Mouse (Mus musculus): ENCODE measurements around the gene Osgepl1. TPM values are rescaled to one million over a fixed set of nuclear protein-coding genes. Genes with fewer than 3 reads are reported as not detected.
"Not testable (repeated sequence)": the region's sequence is repeated elsewhere in the genome, so short reads cannot be mapped to it uniquely, and the experiment has no call there.

Gene Osgepl1
- polyA plus RNA-seq, 1 experiment from 2014 or later = 16.8 TPM

GRCm38 (mm10) chr1:53335465-53335864 is 22.0 kb downstream of the Osgepl1 start:
- Histone ChIP-seq H3K36me3 (replicated peaks; ENCODE audit: insufficient read depth, low read length) (no peaks in the 10 kb centered on the region), H3K4me1 (ENCODE audit: insufficient read depth) (no peaks in the 10 kb centered on the region), H3K9me3 (ENCODE audit: low read length) (no peaks in the 10 kb centered on the region), H3K4me3 (ENCODE audit: low read depth, low read length) (no peak overlapping the region), H3K27me3 (ENCODE audit: insufficient read depth, low read length) (no peaks in the 10 kb centered on the region), H3K9ac (replicated peaks) (no peak overlapping the region), H3K4me2 (ENCODE audit: low read depth, low read length) (no peak overlapping the region), H3K27ac (ENCODE audit: low read depth) (no peak overlapping the region)
- DNase-seq = no peak
- TF ChIP-seq CTCF (IDR thresholded peaks at IDR 0.05; ENCODE audit: low read depth) (no peak), EP300 (IDR thresholded peaks at IDR 0.05; ENCODE audit: low read depth) (no peak)
- no peak for ATAC-seq

- DNase-seq; H3K27ac ChIP-seq (ENCODE audit: low read depth); H3K4me2 ChIP-seq (ENCODE audit: low read depth, low read length); H3K4me3 ChIP-seq (ENCODE audit: low read depth, low read length); ATAC-seq; H3K9ac ChIP-seq (replicated peaks); H3K9me3 ChIP-seq (ENCODE audit: low read length); H3K27me3 ChIP-seq (ENCODE audit: insufficient read depth, low read length); H3K4me1 ChIP-seq (ENCODE audit: insufficient read depth); H3K36me3 ChIP-seq (replicated peaks; ENCODE audit: insufficient read depth, low read length): not testable (repeated sequence)
- WGBS (ENCODE audit: insufficient replicate concordance) = 59% methylated on average over 2 of the region's 2 CpGs
Measured at GRCm38 (mm10) chr1:53337403-53337802, 24.0 kb downstream of the Osgepl1 start.

DNA sequence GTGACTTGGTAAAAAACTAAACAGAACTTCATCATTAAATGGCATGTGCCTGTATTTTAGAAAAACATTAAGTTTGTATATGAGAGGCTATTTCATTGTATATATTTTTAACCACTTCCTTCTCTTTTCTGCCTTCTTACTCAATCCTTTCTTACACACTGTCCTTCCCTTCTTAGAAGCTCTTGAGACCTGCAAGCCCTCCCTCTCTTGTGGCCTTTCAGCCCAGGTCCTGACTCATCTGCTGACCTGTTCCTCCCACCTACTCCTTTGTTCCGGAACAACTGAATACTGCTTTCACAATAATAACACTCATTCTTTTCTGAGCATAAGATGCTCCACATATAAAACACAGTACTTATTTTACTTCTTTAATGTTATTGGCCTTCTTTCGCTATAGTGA is 27.6 kb downstream of the Osgepl1 start:
- peaks cover 20% of the 10 kb centered on the region for H3K36me3 ChIP-seq (replicated peaks; ENCODE audit: insufficient read depth, low read length)
- no peaks in the 10 kb centered on the region for H3K9me3 ChIP-seq (ENCODE audit: low read length)
- H3K9ac ChIP-seq (replicated peaks) = no peak overlapping the region
- no peak for TF ChIP-seq CTCF (IDR thresholded peaks at IDR 0.05; ENCODE audit: low read depth)
- 0 out of 2 replicates have a peak, but pooled peaks have one; percentile 10 for TF ChIP-seq EP300 (IDR thresholded peaks at IDR 0.05; ENCODE audit: low read depth)
- no peak overlapping the region for H3K4me3 ChIP-seq (ENCODE audit: low read depth, low read length)
- H3K4me2 ChIP-seq (ENCODE audit: low read depth, low read length) = no peak overlapping the region
- DNase-seq = no peak
- no peaks in the 10 kb centered on the region for H3K27me3 ChIP-seq (ENCODE audit: insufficient read depth, low read length)
- peak; percentile 31; the same call in 1 of the 2 replicates for ATAC-seq
- H3K4me1 ChIP-seq (ENCODE audit: insufficient read depth) = no peaks in the 10 kb centered on the region
- WGBS (ENCODE audit: insufficient replicate concordance) = 92% methylated on average over 2 of the region's 2 CpGs
- no peak overlapping the region for H3K27ac ChIP-seq (ENCODE audit: low read depth)

- H3K27me3 ChIP-seq (ENCODE audit: insufficient read depth, low read length) = no peaks in the 10 kb centered on the region
- 0% methylated on average over 40 of the region's 44 CpGs for WGBS (ENCODE audit: insufficient replicate concordance)
- H3K9me3 ChIP-seq (ENCODE audit: low read length) = no peaks in the 10 kb centered on the region
- H3K4me2 ChIP-seq (ENCODE audit: low read depth, low read length) = peak within 1 kb of the TSS; percentile 70
- peak; percentile 98 for DNase-seq
- peaks cover 7% of the 10 kb centered on the region for H3K36me3 ChIP-seq (replicated peaks; ENCODE audit: insufficient read depth, low read length)
- peak within 1 kb of the TSS; percentile 79 for H3K9ac ChIP-seq (replicated peaks)
- peak within 1 kb of the TSS; percentile 90 for H3K27ac ChIP-seq (ENCODE audit: low read depth)
- H3K4me1 ChIP-seq (ENCODE audit: insufficient read depth) = no peaks in the 10 kb centered on the region
- peak; percentile 100 for ATAC-seq
- peak within 1 kb of the TSS; percentile 92 for H3K4me3 ChIP-seq (ENCODE audit: low read depth, low read length)
- TF ChIP-seq CTCF (IDR thresholded peaks at IDR 0.05; ENCODE audit: low read depth) = peak; percentile 71
- no peak for TF ChIP-seq EP300 (IDR thresholded peaks at IDR 0.05; ENCODE audit: low read depth)
Measured at GRCm38 (mm10) chr1:53352327-53353261, 39.2 kb downstream of the Osgepl1 start, which contains the start of the genes Asdurf, Gm28551 and Asnsd1. Gene Asdurf (minus strand): TSS chr1:53352619. Gene Gm28551 (minus strand): TSS chr1:53352667. Gene Asnsd1 (minus strand): TSS chr1:53352752.

DNA sequence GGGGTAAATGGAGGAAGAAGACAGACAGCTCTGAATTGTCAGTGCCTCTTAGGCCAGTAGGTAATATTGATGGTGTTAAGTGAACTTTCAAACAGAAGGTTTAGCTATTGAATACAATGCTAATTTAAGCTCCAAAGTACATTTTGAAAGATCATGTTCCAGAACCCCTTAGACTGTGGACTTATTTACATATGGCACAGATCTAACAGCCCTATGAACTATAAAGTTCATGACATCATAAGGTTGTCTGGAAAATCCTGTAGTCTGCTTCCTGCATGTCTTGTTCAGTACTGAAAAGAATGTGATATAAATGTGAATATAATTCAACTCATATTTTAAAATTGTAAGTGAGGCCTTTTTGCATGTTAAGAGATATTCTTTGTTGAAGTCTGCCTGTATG is 45.6 kb downstream of the Osgepl1 start:
- ATAC-seq = peak; percentile 25; the same call in 1 of the 2 replicates
- TF ChIP-seq EP300 (IDR thresholded peaks at IDR 0.05; ENCODE audit: low read depth) = no peak
- TF ChIP-seq CTCF (IDR thresholded peaks at IDR 0.05; ENCODE audit: low read depth) = no peak
- Histone ChIP-seq H3K27ac (ENCODE audit: low read depth) (no peak overlapping the region), H3K27me3 (ENCODE audit: insufficient read depth, low read length) (no peaks in the 10 kb centered on the region), H3K4me2 (ENCODE audit: low read depth, low read length) (no peak overlapping the region), H3K9ac (replicated peaks) (no peak overlapping the region), H3K9me3 (ENCODE audit: low read length) (no peaks in the 10 kb centered on the region), H3K36me3 (replicated peaks; ENCODE audit: insufficient read depth, low read length) (no peaks in the 10 kb centered on the region), H3K4me3 (ENCODE audit: low read depth, low read length) (no peak overlapping the region), H3K4me1 (ENCODE audit: insufficient read depth) (no peaks in the 10 kb centered on the region)
- no peak for DNase-seq

Other genes starting within 250 kb of the Osgepl1 start
- not detected in 2 replicates for gene 1700019A02Rik, start 126.0 kb upstream of the Osgepl1 start, polyA plus RNA-seq (2015; fragmentation: Nextera tagmentation; extraction: Ambion mirVana)
- gene Pms1, start 16.6 kb upstream of the Osgepl1 start, polyA plus RNA-seq (2015; fragmentation: Nextera tagmentation; extraction: Ambion mirVana) = 2.6 and 3.1 TPM in 2 replicates
- 17.7 and 18.3 TPM in 2 replicates for gene Ormdl1, start 16.5 kb upstream of the Osgepl1 start, polyA plus RNA-seq (2015; fragmentation: Nextera tagmentation; extraction: Ambion mirVana)
- gene Gm28778, start 16.5 kb upstream of the Osgepl1 start, polyA plus RNA-seq (2015; fragmentation: Nextera tagmentation; extraction: Ambion mirVana) = not detected in 2 replicates
- gene Asdurf, start 39.0 kb downstream of the Osgepl1 start, polyA plus RNA-seq (2015; fragmentation: Nextera tagmentation; extraction: Ambion mirVana) = 2.8 and 5.0 TPM in 2 replicates
- gene Gm28551, start 39.0 kb downstream of the Osgepl1 start, polyA plus RNA-seq (2015; fragmentation: Nextera tagmentation; extraction: Ambion mirVana) = 0.11 TPM in 2 replicates
- gene Asnsd1, start 39.1 kb downstream of the Osgepl1 start, polyA plus RNA-seq (2015; fragmentation: Nextera tagmentation; extraction: Ambion mirVana) = 36.0 and 36.2 TPM in 2 replicates